ENCODE assay signal across 8 mouse cellular contexts in the genomic region with DNA sequence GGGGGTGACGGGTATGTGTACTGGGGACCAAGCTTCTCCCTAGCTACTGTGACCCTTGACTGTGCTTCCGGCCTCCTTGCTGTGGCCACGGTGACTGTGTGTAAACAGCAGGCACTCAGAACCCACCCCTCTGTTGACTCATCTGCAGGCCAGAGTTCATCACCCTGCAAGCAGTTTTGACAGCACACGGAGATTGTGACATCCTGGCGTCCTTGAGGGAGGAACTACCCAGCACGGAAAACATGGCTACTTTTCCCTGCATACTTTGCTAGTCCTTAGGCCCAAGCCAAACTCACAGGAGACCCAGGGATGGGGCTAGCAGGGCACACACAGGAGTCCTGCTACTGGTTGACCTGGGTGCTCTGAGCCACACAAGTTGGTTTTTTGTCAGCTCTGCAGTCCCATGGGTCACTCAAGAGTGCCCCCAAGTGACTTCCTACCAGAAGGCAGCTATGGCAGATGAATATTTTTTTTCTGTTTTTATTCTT. TPM values are rescaled to one million over a fixed set of nuclear protein-coding genes. Genes with fewer than 3 reads are reported as not detected.
DNase-seq lines count a peak whose midpoint lies in the region; ATAC-seq and TF ChIP-seq lines count a peak whose summit lies in the region.

No protein-coding gene starts in this region.

- ATAC-seq in kidney, embryonic 14.5 days (ENCODE audit: low FRiP score, low TSS enrichment), result no peak
- ATAC-seq in G1E (ENCODE audit: extremely low read depth, insufficient number of reproducible peaks, low FRiP score, poor library complexity, severe bottlenecking), result no peak
- no peak for ATAC-seq in liver, embryonic 13.5 days (ENCODE audit: low read depth)
- ATAC-seq in stomach, embryonic 16.5 days (ENCODE audit: insufficient read depth, low FRiP score), result no peak
- ATAC-seq in forebrain, embryonic 13.5 days, result no peak
- ATAC-seq in forebrain, embryonic 15.5 days (replicated peaks), result no peak

- H3K9ac ChIP-seq in kidney, embryonic 14.5 days (ENCODE audit: low read depth, low read length), result no peak overlapping the region
- H3K9ac ChIP-seq in liver, embryonic 13.5 days, result 0 out of 2 replicates have a peak overlapping the region, but pooled peaks have one; percentile 18
- no peak overlapping the region for H3K9ac ChIP-seq in stomach, embryonic 16.5 days (ENCODE audit: low read length)
- H3K9ac ChIP-seq in forebrain, embryonic 13.5 days, result no peak overlapping the region
- H3K9ac ChIP-seq in forebrain, embryonic 15.5 days (replicated peaks), result no peak overlapping the region

- DNase-seq in kidney, adult 11 months, result peak; percentile 51
- no peak for DNase-seq in G1E (ENCODE audit: low spot score)
- DNase-seq in heart, adult 9 months (ENCODE audit: low spot score in 2 of 2), result peak; percentile 56 to 65
- DNase-seq in liver, embryonic 13.5 days, result no peak

- H3K4me3 ChIP-seq in kidney, embryonic 14.5 days (ENCODE audit: low read length), result no peak overlapping the region
- H3K4me3 ChIP-seq in G1E (ENCODE audit: low read depth, low read length), result no peak overlapping the region
- H3K4me3 ChIP-seq in liver, embryonic 13.5 days (replicated peaks), result 0 out of 2 replicates have a peak overlapping the region, but pooled peaks have one; percentile 2
- no peak overlapping the region for H3K4me3 ChIP-seq in stomach, embryonic 16.5 days (replicated peaks; ENCODE audit: low read length)
- H3K4me3 ChIP-seq in forebrain, embryonic 13.5 days, result no peak overlapping the region
- no peak overlapping the region for H3K4me3 ChIP-seq in forebrain, embryonic 15.5 days

- no peaks in the 10 kb centered on the region for H3K27me3 ChIP-seq in kidney, embryonic 14.5 days (ENCODE audit: control insufficient read depth, insufficient read depth, low read length)
- no peaks in the 10 kb centered on the region for H3K27me3 ChIP-seq in G1E (ENCODE audit: insufficient read depth, low read length)
- H3K27me3 ChIP-seq in liver, embryonic 13.5 days, result no peaks in the 10 kb centered on the region
- H3K27me3 ChIP-seq in stomach, embryonic 16.5 days (ENCODE audit: control insufficient read depth, insufficient read depth, low read length), result no peaks in the 10 kb centered on the region
- no peaks in the 10 kb centered on the region for H3K27me3 ChIP-seq in forebrain, embryonic 13.5 days
- H3K27me3 ChIP-seq in forebrain, embryonic 15.5 days, result no peaks in the 10 kb centered on the region

- 0 out of 2 replicates have a peak, but pooled peaks have one; percentile 23 for TF ChIP-seq CTCF in G1E (IDR thresholded peaks at IDR 0.05; ENCODE audit: low read depth, low read length)

- H3K4me2 ChIP-seq in kidney, embryonic 14.5 days (replicated peaks; ENCODE audit: low read depth, low read length), result no peak overlapping the region
- H3K4me2 ChIP-seq in liver, embryonic 13.5 days, result peak overlapping the region; percentile 21
- no peak overlapping the region for H3K4me2 ChIP-seq in stomach, embryonic 16.5 days (ENCODE audit: low read depth, low read length)
- H3K4me2 ChIP-seq in forebrain, embryonic 13.5 days, result no peak overlapping the region
- H3K4me2 ChIP-seq in forebrain, embryonic 15.5 days (replicated peaks), result no peak overlapping the region

- H3K9me3 ChIP-seq in kidney, embryonic 14.5 days (ENCODE audit: control insufficient read depth, low read length), result no peaks in the 10 kb centered on the region
- H3K9me3 ChIP-seq in G1E (replicated peaks), result no peaks in the 10 kb centered on the region
- H3K9me3 ChIP-seq in liver, embryonic 13.5 days (replicated peaks), result no peaks in the 10 kb centered on the region
- no peaks in the 10 kb centered on the region for H3K9me3 ChIP-seq in stomach, embryonic 16.5 days (replicated peaks; ENCODE audit: control insufficient read depth, low read length)
- no peaks in the 10 kb centered on the region for H3K9me3 ChIP-seq in forebrain, embryonic 13.5 days (replicated peaks)
- no peaks in the 10 kb centered on the region for H3K9me3 ChIP-seq in forebrain, embryonic 15.5 days

- H3K36me3 ChIP-seq in kidney, embryonic 14.5 days (ENCODE audit: control insufficient read depth, insufficient read depth, low read length), result no peaks in the 10 kb centered on the region
- peaks cover 77% of the 10 kb centered on the region for H3K36me3 ChIP-seq in G1E (replicated peaks)
- H3K36me3 ChIP-seq in liver, embryonic 13.5 days, result no peaks in the 10 kb centered on the region; the same call in 1 of the 2 replicates
- H3K36me3 ChIP-seq in stomach, embryonic 16.5 days (ENCODE audit: control insufficient read depth, insufficient read depth, low read length), result no peaks in the 10 kb centered on the region
- H3K36me3 ChIP-seq in forebrain, embryonic 13.5 days (ENCODE audit: poor library complexity, severe bottlenecking), result no peaks in the 10 kb centered on the region
- no peaks in the 10 kb centered on the region for H3K36me3 ChIP-seq in forebrain, embryonic 15.5 days

- peaks cover 13% of the 10 kb centered on the region; the same call in 1 of the 2 replicates for H3K4me1 ChIP-seq in kidney, embryonic 14.5 days (ENCODE audit: control insufficient read depth, insufficient read depth, low read length)
- peaks cover 72% of the 10 kb centered on the region for H3K4me1 ChIP-seq in G1E (ENCODE audit: insufficient read depth, low read depth, low read length)
- H3K4me1 ChIP-seq in liver, embryonic 13.5 days (replicated peaks), result peaks cover 91% of the 10 kb centered on the region
- peaks cover 27% of the 10 kb centered on the region for H3K4me1 ChIP-seq in stomach, embryonic 16.5 days (ENCODE audit: control insufficient read depth, insufficient read depth, low read length)
- peaks cover 26% of the 10 kb centered on the region for H3K4me1 ChIP-seq in forebrain, embryonic 13.5 days
- H3K4me1 ChIP-seq in forebrain, embryonic 15.5 days, result peaks cover 25% of the 10 kb centered on the region

- H3K27ac ChIP-seq in kidney, embryonic 14.5 days (ENCODE audit: low read depth, low read length), result no peak overlapping the region
- peak overlapping the region; percentile 78 for H3K27ac ChIP-seq in liver, embryonic 13.5 days
- peak overlapping the region; percentile 58; the same call in 1 of the 2 replicates for H3K27ac ChIP-seq in stomach, embryonic 16.5 days (ENCODE audit: low read length)
- no peak overlapping the region for H3K27ac ChIP-seq in forebrain, embryonic 13.5 days
- H3K27ac ChIP-seq in forebrain, embryonic 15.5 days (replicated peaks), result no peak overlapping the region

- 68% methylated on average over 6 of the region's 6 CpGs for WGBS in kidney, embryonic 14.5 days
- WGBS in liver, embryonic 13.5 days (ENCODE audit: insufficient replicate concordance), result 49% methylated on average over 6 of the region's 6 CpGs
- WGBS in stomach, embryonic 16.5 days, result 44% methylated on average over 6 of the region's 6 CpGs
- 85% methylated on average over 6 of the region's 6 CpGs for WGBS in forebrain, embryonic 13.5 days
- 81% methylated on average over 6 of the region's 6 CpGs for WGBS in forebrain, embryonic 15.5 days

RNA-seq across cellular contexts. Expression of a gene that starts 5.0 kb away (rescaled TPM):
- polyA plus RNA-seq in kidney, embryonic 14.5 days (2014; fragmentation: Nextera tagmentation; extraction: Ambion mirVana), result 12.9 and 22.4 TPM in 2 replicates
- total RNA-seq in G1E (2014; fragmentation: Nextera tagmentation), result 20.8 and 22.7 TPM in 2 replicates
- total RNA-seq in G1E (2017), result 7.6 and 9.1 TPM in 2 replicates
- 56.4 and 59.0 TPM in 2 replicates for polyA plus RNA-seq in G1E (2012)
- polyA plus RNA-seq in liver, embryonic 13.5 days (2015; fragmentation: Nextera tagmentation; extraction: Ambion mirVana), result 9.7 and 10.5 TPM in 2 replicates
- polyA plus RNA-seq in stomach, embryonic 16.5 days (2015; fragmentation: Nextera tagmentation; extraction: Ambion mirVana), result 18.6 and 20.5 TPM in 2 replicates
- 16.5 and 16.6 TPM in 2 replicates for polyA plus RNA-seq in forebrain, embryonic 13.5 days (2015; fragmentation: Nextera tagmentation; extraction: Ambion mirVana)
- 17.4 and 19.2 TPM in 2 replicates for polyA plus RNA-seq in forebrain, embryonic 15.5 days (2015; fragmentation: Nextera tagmentation; extraction: Ambion mirVana)

RNA-seq across cellular contexts. Expression of a gene that starts 16.5 kb away (rescaled TPM):
- 70.0 and 70.9 TPM in 2 replicates for polyA plus RNA-seq in kidney, embryonic 14.5 days (2014; fragmentation: Nextera tagmentation; extraction: Ambion mirVana)
- total RNA-seq in G1E (2014; fragmentation: Nextera tagmentation), result 180 and 189 TPM in 2 replicates
- total RNA-seq in G1E (2017), result 47.5 and 50.9 TPM in 2 replicates
- 40.0 and 49.9 TPM in 2 replicates for polyA plus RNA-seq in G1E (2012)
- 36.2 TPM in 2 replicates for polyA plus RNA-seq in liver, embryonic 13.5 days (2015; fragmentation: Nextera tagmentation; extraction: Ambion mirVana)
- polyA plus RNA-seq in stomach, embryonic 16.5 days (2015; fragmentation: Nextera tagmentation; extraction: Ambion mirVana), result 53.6 and 53.9 TPM in 2 replicates
- 52.5 and 53.6 TPM in 2 replicates for polyA plus RNA-seq in forebrain, embryonic 13.5 days (2015; fragmentation: Nextera tagmentation; extraction: Ambion mirVana)
- 49.8 and 50.2 TPM in 2 replicates for polyA plus RNA-seq in forebrain, embryonic 15.5 days (2015; fragmentation: Nextera tagmentation; extraction: Ambion mirVana)

RNA-seq across cellular contexts. Expression of a gene that starts 16.7 kb away (rescaled TPM):
- 252 and 291 TPM in 2 replicates for polyA plus RNA-seq in kidney, embryonic 14.5 days (2014; fragmentation: Nextera tagmentation; extraction: Ambion mirVana)
- total RNA-seq in G1E (2014; fragmentation: Nextera tagmentation) (228 and 232 TPM in 2 replicates), G1E (2017) (206 and 221 TPM in 2 replicates)
- polyA plus RNA-seq in G1E (2012), result 939 and 1,510 TPM in 2 replicates
- polyA plus RNA-seq in liver, embryonic 13.5 days (2015; fragmentation: Nextera tagmentation; extraction: Ambion mirVana), result 177 and 182 TPM in 2 replicates
- polyA plus RNA-seq in stomach, embryonic 16.5 days (2015; fragmentation: Nextera tagmentation; extraction: Ambion mirVana), result 291 and 298 TPM in 2 replicates
- polyA plus RNA-seq in forebrain, embryonic 13.5 days (2015; fragmentation: Nextera tagmentation; extraction: Ambion mirVana), result 357 and 385 TPM in 2 replicates
- polyA plus RNA-seq in forebrain, embryonic 15.5 days (2015; fragmentation: Nextera tagmentation; extraction: Ambion mirVana), result 433 and 440 TPM in 2 replicates

RNA-seq across cellular contexts. Expression of a gene that starts 33.6 kb away (rescaled TPM):
- 1,078 and 1,559 TPM in 2 replicates for polyA plus RNA-seq in kidney, embryonic 14.5 days (2014; fragmentation: Nextera tagmentation; extraction: Ambion mirVana)
- 4,646 and 5,141 TPM in 2 replicates for total RNA-seq in G1E (2014; fragmentation: Nextera tagmentation)
- total RNA-seq in G1E (2017), result 3,490 and 3,572 TPM in 2 replicates
- polyA plus RNA-seq in G1E (2012), result 592 and 1,322 TPM in 2 replicates
- 736 and 758 TPM in 2 replicates for polyA plus RNA-seq in liver, embryonic 13.5 days (2015; fragmentation: Nextera tagmentation; extraction: Ambion mirVana)
- 719 and 930 TPM in 2 replicates for polyA plus RNA-seq in stomach, embryonic 16.5 days (2015; fragmentation: Nextera tagmentation; extraction: Ambion mirVana)
- polyA plus RNA-seq in forebrain, embryonic 13.5 days (2015; fragmentation: Nextera tagmentation; extraction: Ambion mirVana), result 812 and 920 TPM in 2 replicates
- 724 and 839 TPM in 2 replicates for polyA plus RNA-seq in forebrain, embryonic 15.5 days (2015; fragmentation: Nextera tagmentation; extraction: Ambion mirVana)

RNA-seq across cellular contexts. Expression of a gene that starts 37.7 kb away (rescaled TPM):
- 129 and 151 TPM in 2 replicates for polyA plus RNA-seq in kidney, embryonic 14.5 days (2014; fragmentation: Nextera tagmentation; extraction: Ambion mirVana)
- total RNA-seq in G1E (2014; fragmentation: Nextera tagmentation) (43.6 and 44.2 TPM in 2 replicates), G1E (2017) (86.9 and 94.9 TPM in 2 replicates)
- polyA plus RNA-seq in G1E (2012), result 187 and 223 TPM in 2 replicates
- polyA plus RNA-seq in liver, embryonic 13.5 days (2015; fragmentation: Nextera tagmentation; extraction: Ambion mirVana), result 81.2 and 82.3 TPM in 2 replicates
- 118 and 125 TPM in 2 replicates for polyA plus RNA-seq in stomach, embryonic 16.5 days (2015; fragmentation: Nextera tagmentation; extraction: Ambion mirVana)
- 150 and 154 TPM in 2 replicates for polyA plus RNA-seq in forebrain, embryonic 13.5 days (2015; fragmentation: Nextera tagmentation; extraction: Ambion mirVana)
- 164 and 176 TPM in 2 replicates for polyA plus RNA-seq in forebrain, embryonic 15.5 days (2015; fragmentation: Nextera tagmentation; extraction: Ambion mirVana)

Comparison
In these comparisons a context has a peak if more than half of its experiments do, and no peak if none do; other contexts are left out.
1. DNase-seq: peak in kidney, adult 11 months (single experiment) and heart, adult 9 months (2 of 2); none in G1E (single experiment) and liver, embryonic 13.5 days (single experiment).
2. H3K27ac ChIP-seq: peak in liver, embryonic 13.5 days (single experiment) and stomach, embryonic 16.5 days (single experiment); none in kidney, embryonic 14.5 days (single experiment), forebrain, embryonic 13.5 days (single experiment) and forebrain, embryonic 15.5 days (single experiment).